Mouse (Mus musculus) testis, adult 2 months (tissue): ENCODE results near the gene Kank2.

Source experiments
- CTCF ChIP-seq: fragments of 200-500 bp; IDR thresholded peaks from 2 replicates; pipeline ENCODE4 v1.5.1; 2012; ENCODE audit warnings: low read depth, mild to moderate bottlenecking, inconsistent platforms, low read length, moderate library complexity; ENCODE audit not compliant: control insufficient read depth, insufficient read depth, insufficient replicate concordance
- POLR2A ChIP-seq: fragments of 200-500 bp; IDR thresholded peaks from 2 replicates; pipeline ENCODE4 v1.6.1; 2012; ENCODE audit warnings: low read depth, mild to moderate bottlenecking, inconsistent platforms, low read length, moderate library complexity; ENCODE audit not compliant: control insufficient read depth

GRCm38 (mm10) chr9:21740427-21740826, 58.1 kb downstream of the Kank2 start:
- TF ChIP-seq CTCF = no peak
- no peak for TF ChIP-seq POLR2A
